Mouse (Mus musculus): ENCODE results near the gene Insl3. TPM values are rescaled to one million over a fixed set of nuclear protein-coding genes. Genes with fewer than 3 reads are reported as not detected.
A peak's percentile ranks its signal among the peaks of the same experiment; 100 is the strongest.
"Not testable (repeated sequence)": the region's sequence is repeated elsewhere in the genome, so short reads cannot be mapped to it uniquely, and the experiment has no call there.

Gene Insl3
- polyA plus RNA-seq, 1 experiment from 2014 or later = 1.0 TPM

DNA sequence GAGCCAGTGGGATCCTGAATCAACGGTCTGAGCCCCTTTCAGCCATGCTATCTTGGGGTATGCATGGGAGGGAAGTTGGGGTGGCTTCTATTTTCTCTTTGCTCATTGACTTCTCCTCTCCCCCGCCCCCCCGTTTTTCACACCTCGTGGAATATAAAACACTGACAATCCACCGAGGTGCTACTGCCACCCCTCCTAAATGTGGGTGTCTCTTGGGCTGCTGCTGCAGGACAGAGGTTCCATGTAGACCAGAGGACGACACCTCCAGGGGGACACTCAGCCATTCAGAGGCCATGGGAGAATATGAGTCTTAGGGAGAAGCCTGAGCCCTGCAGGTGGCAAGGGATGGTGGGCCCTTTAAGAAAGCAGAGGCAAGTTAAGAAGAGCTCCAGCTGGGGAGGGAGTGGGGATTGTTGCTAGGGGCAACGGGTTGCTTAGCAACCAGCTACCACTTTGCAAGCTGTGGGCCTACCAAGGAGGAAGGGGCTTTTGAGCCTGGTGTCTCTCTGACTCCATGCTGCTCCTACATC is 31.0 kb downstream of the Insl3 start:
- WGBS = 38% methylated on average over 7 of the region's 7 CpGs
- H3K4me1 ChIP-seq (ENCODE audit: control insufficient read depth, insufficient read depth, low read length) = no peaks in the 10 kb centered on the region
- peak; percentile 48; the same call in 1 of the 2 replicates for ATAC-seq (ENCODE audit: low read depth)
- no peak overlapping the region for H3K27ac ChIP-seq (replicated peaks; ENCODE audit: low read depth, low read length)
- peak; percentile 66 for DNase-seq (ENCODE audit: low spot score)
- H3K4me2 ChIP-seq (ENCODE audit: low read depth, low read length) = no peak overlapping the region
- no peaks in the 10 kb centered on the region for H3K9me3 ChIP-seq (ENCODE audit: control insufficient read depth, low read length)
- H3K4me3 ChIP-seq (ENCODE audit: low read depth, low read length) = no peak overlapping the region
- H3K9ac ChIP-seq (ENCODE audit: low read depth, low read length) = no peak overlapping the region
- H3K36me3 ChIP-seq (ENCODE audit: control insufficient read depth, insufficient read depth, low read length) = no peaks in the 10 kb centered on the region
- peaks cover 5% of the 10 kb centered on the region for H3K27me3 ChIP-seq (replicated peaks; ENCODE audit: control insufficient read depth, insufficient read depth, low read length)

DNA sequence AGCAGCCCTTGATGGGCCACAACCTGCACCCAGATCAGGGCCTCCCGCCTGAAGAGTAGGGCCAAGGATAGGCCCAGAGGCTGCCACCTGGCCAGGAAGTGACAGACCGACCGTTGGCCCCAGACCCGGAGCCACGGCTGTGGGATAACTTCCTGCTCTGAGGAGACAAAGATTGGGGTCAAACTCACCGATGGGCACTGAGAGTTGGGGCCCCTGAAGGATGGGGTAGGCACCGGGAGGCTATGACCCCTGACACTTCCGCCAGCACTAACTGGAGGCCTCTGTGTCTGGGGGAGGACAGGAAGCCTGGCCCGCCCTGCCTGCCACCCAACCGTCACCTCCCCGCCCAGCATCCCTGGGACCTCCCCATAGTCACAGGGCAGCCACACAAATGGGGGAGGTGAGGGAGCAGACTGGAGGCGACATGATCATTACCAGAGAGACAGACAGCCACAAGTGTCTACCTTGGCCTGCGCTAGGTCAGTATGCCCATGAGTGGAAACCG is 34.1 kb downstream of the Insl3 start:
- no peak for DNase-seq (ENCODE audit: low spot score)
- no peak overlapping the region for H3K4me2 ChIP-seq (ENCODE audit: low read depth, low read length)
- no peaks in the 10 kb centered on the region for H3K9me3 ChIP-seq (ENCODE audit: control insufficient read depth, low read length)
- H3K4me3 ChIP-seq (ENCODE audit: low read depth, low read length) = no peak overlapping the region
- WGBS = 46% methylated on average over 14 of the region's 14 CpGs
- H3K27me3 ChIP-seq (replicated peaks; ENCODE audit: control insufficient read depth, insufficient read depth, low read length) = peaks cover 18% of the 10 kb centered on the region
- ATAC-seq (ENCODE audit: low read depth) = no peak
- H3K36me3 ChIP-seq (ENCODE audit: control insufficient read depth, insufficient read depth, low read length) = no peaks in the 10 kb centered on the region
- H3K9ac ChIP-seq (ENCODE audit: low read depth, low read length) = no peak overlapping the region
- H3K27ac ChIP-seq (replicated peaks; ENCODE audit: low read depth, low read length) = no peak overlapping the region
- no peaks in the 10 kb centered on the region for H3K4me1 ChIP-seq (ENCODE audit: control insufficient read depth, insufficient read depth, low read length)

- Histone ChIP-seq H3K9ac (ENCODE audit: low read depth, low read length) (no peak overlapping the region), H3K4me1 (ENCODE audit: control insufficient read depth, insufficient read depth, low read length) (peaks cover 5% of the 10 kb centered on the region; the same call in 1 of the 2 replicates), H3K27me3 (replicated peaks; ENCODE audit: control insufficient read depth, insufficient read depth, low read length) (peaks cover 22% of the 10 kb centered on the region), H3K4me2 (ENCODE audit: low read depth, low read length) (no peak overlapping the region), H3K27ac (replicated peaks; ENCODE audit: low read depth, low read length) (no peak overlapping the region), H3K36me3 (ENCODE audit: control insufficient read depth, insufficient read depth, low read length) (no peaks in the 10 kb centered on the region), H3K4me3 (ENCODE audit: low read depth, low read length) (no peak overlapping the region), H3K9me3 (ENCODE audit: control insufficient read depth, low read length) (no peaks in the 10 kb centered on the region)
- 70% methylated on average over 4 of the region's 4 CpGs for WGBS
- DNase-seq (ENCODE audit: low spot score) = no peak
- no peak for ATAC-seq (ENCODE audit: low read depth)
Measured at GRCm38 (mm10) chr8:71724389-71724788, 35.4 kb downstream of the Insl3 start.

DNA sequence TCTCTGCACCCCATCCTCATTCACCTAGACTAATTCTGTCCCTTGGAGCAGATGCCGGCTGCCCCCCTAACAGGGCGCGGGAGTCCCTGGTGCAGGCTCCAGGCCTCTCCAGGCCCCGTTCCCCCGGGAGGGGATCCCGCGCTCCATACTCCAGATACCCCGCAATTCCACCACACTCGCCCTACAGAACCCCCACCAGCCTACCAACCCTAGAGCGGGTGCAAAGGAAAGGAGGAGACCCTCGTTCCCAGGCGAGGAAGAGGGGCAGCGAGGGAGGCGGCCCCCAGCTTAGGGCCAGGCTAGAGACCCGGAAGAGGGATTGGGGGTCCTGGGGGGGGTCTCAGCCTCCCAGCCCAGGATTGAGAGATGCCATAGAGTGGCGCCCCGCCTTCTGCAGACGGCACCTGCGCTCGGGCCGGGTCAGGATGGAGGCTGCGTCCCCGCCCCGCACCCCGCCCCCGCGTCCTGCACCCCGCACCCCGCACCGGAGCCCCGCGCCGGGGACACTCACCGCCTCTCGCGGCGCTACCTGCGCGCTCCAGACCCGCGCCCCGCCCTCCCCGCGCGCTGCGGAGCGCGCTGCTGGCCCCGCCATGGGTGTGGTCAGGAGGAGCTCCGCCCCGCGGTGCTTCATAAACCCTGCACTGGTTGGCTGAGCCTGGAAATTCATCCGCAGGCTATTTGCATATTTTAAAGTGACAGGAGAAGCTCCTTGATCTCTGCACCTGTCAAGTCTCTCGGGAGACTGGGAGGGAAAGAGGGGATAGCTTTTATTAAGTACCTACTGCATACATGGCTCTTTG is 36.3 kb downstream of the Insl3 start, which contains the start of gene Fcho1:
Gene Fcho1 (minus strand): TSS at position 595 of the 803 bp plus-strand sequence.
- peak; percentile 85 for ATAC-seq (ENCODE audit: low read depth)
- 2% methylated on average over 29 of the region's 54 CpGs for WGBS
- H3K4me2 ChIP-seq (ENCODE audit: low read depth, low read length) = peak within 1 kb of the TSS; percentile 74
- H3K4me3 ChIP-seq (ENCODE audit: low read depth, low read length) = peak within 1 kb of the TSS; percentile 55
- H3K4me1 ChIP-seq (ENCODE audit: control insufficient read depth, insufficient read depth, low read length) = peaks cover 5% of the 10 kb centered on the region; the same call in 1 of the 2 replicates
- peak within 1 kb of the TSS; percentile 63 for H3K9ac ChIP-seq (ENCODE audit: low read depth, low read length)
- H3K27me3 ChIP-seq (replicated peaks; ENCODE audit: control insufficient read depth, insufficient read depth, low read length) = peaks cover 22% of the 10 kb centered on the region
- no peak within 1 kb of the TSS for H3K27ac ChIP-seq (replicated peaks; ENCODE audit: low read depth, low read length)
- no peaks in the 10 kb centered on the region for H3K36me3 ChIP-seq (ENCODE audit: control insufficient read depth, insufficient read depth, low read length)
- H3K9me3 ChIP-seq (ENCODE audit: control insufficient read depth, low read length) = no peaks in the 10 kb centered on the region
- DNase-seq (ENCODE audit: low spot score) = peak; percentile 92

DNA sequence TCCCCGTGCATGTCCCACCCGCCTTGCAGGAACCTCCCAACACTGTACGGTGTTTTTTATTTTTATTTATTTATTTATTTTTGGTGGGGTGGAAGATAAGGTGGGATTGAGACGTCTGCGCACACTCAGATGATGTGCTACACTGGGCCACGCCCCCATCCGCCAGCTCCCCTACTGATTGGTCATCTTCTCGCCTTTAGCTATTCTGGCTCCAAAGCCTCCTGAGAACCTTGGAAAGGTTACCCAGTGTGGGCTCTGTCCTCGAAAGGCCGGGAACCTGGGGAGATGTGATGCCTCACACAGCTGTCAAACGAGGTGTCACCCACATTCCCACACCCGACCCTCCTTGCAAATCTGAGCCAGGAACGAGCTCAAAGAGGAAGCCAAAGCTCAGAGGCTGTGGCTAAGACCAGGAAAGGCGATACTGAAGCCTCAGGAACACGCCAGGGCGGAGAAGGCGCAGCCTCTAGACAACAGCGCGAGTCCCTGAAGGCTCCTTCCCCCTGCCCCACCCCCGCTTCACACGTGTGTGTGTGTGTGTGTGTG is 39.3 kb downstream of the Insl3 start:
- H3K27ac ChIP-seq (replicated peaks; ENCODE audit: low read depth, low read length) = no peak overlapping the region
- DNase-seq (ENCODE audit: low spot score) = peak; percentile 45
- H3K4me2 ChIP-seq (ENCODE audit: low read depth, low read length) = peak overlapping the region; percentile 58
- H3K4me1 ChIP-seq (ENCODE audit: control insufficient read depth, insufficient read depth, low read length) = peaks cover 5% of the 10 kb centered on the region; the same call in 1 of the 2 replicates
- 5% methylated on average over 18 of the region's 21 CpGs for WGBS
- peak; percentile 45 for ATAC-seq (ENCODE audit: low read depth)
- no peaks in the 10 kb centered on the region for H3K36me3 ChIP-seq (ENCODE audit: control insufficient read depth, insufficient read depth, low read length)
- peaks cover 22% of the 10 kb centered on the region for H3K27me3 ChIP-seq (replicated peaks; ENCODE audit: control insufficient read depth, insufficient read depth, low read length)
- peak overlapping the region; percentile 22 for H3K4me3 ChIP-seq (ENCODE audit: low read depth, low read length)
- H3K9ac ChIP-seq (ENCODE audit: low read depth, low read length) = 0 out of 2 replicates have a peak overlapping the region, but pooled peaks have one; percentile 19
- no peaks in the 10 kb centered on the region for H3K9me3 ChIP-seq (ENCODE audit: control insufficient read depth, low read length)

- Histone ChIP-seq H3K27me3 (replicated peaks; ENCODE audit: control insufficient read depth, insufficient read depth, low read length) (peaks cover 22% of the 10 kb centered on the region), H3K4me2 (ENCODE audit: low read depth, low read length) (peak overlapping the region; percentile 58), H3K4me1 (ENCODE audit: control insufficient read depth, insufficient read depth, low read length) (peaks cover 5% of the 10 kb centered on the region; the same call in 1 of the 2 replicates), H3K4me3 (ENCODE audit: low read depth, low read length) (peak overlapping the region; percentile 22), H3K27ac (replicated peaks; ENCODE audit: low read depth, low read length) (no peak overlapping the region), H3K36me3 (ENCODE audit: control insufficient read depth, insufficient read depth, low read length) (no peaks in the 10 kb centered on the region), H3K9me3 (ENCODE audit: control insufficient read depth, low read length) (no peaks in the 10 kb centered on the region), H3K9ac (ENCODE audit: low read depth, low read length) (0 out of 2 replicates have a peak overlapping the region, but pooled peaks have one; percentile 19)
- DNase-seq (ENCODE audit: low spot score) = no peak
- peak; percentile 42; the same call in 1 of the 2 replicates for ATAC-seq (ENCODE audit: low read depth)
- WGBS = 3% methylated on average over 11 of the region's 16 CpGs
Measured at GRCm38 (mm10) chr8:71728826-71729620, 40.0 kb downstream of the Insl3 start.

- H3K9ac ChIP-seq (ENCODE audit: low read depth, low read length) = no peak overlapping the region
- no peaks in the 10 kb centered on the region for H3K9me3 ChIP-seq (ENCODE audit: control insufficient read depth, low read length)
- H3K27me3 ChIP-seq (replicated peaks; ENCODE audit: control insufficient read depth, insufficient read depth, low read length) = 0 out of 2 replicates have a peak, but pooled peaks cover 5% of the 10 kb centered on the region
- peaks cover 5% of the 10 kb centered on the region; the same call in 1 of the 2 replicates for H3K4me1 ChIP-seq (ENCODE audit: control insufficient read depth, insufficient read depth, low read length)
- DNase-seq (ENCODE audit: low spot score) = peak; percentile 43
- H3K27ac ChIP-seq (replicated peaks; ENCODE audit: low read depth, low read length) = no peak overlapping the region
- no peak overlapping the region for H3K4me2 ChIP-seq (ENCODE audit: low read depth, low read length)
- H3K36me3 ChIP-seq (ENCODE audit: control insufficient read depth, insufficient read depth, low read length) = no peaks in the 10 kb centered on the region
- WGBS = 58% methylated on average over 3 of the region's 3 CpGs
- no peak for ATAC-seq (ENCODE audit: low read depth)
- H3K4me3 ChIP-seq (ENCODE audit: low read depth, low read length) = no peak overlapping the region
Measured at GRCm38 (mm10) chr8:71731652-71732230, 42.7 kb downstream of the Insl3 start.

- not testable (repeated sequence) for H3K9ac ChIP-seq (ENCODE audit: low read depth, low read length); H3K36me3 ChIP-seq (ENCODE audit: control insufficient read depth, insufficient read depth, low read length); ATAC-seq (ENCODE audit: low read depth); H3K4me3 ChIP-seq (ENCODE audit: low read depth, low read length); H3K9me3 ChIP-seq (ENCODE audit: control insufficient read depth, low read length); H3K27ac ChIP-seq (replicated peaks; ENCODE audit: low read depth, low read length); DNase-seq (ENCODE audit: low spot score); H3K4me1 ChIP-seq (ENCODE audit: control insufficient read depth, insufficient read depth, low read length); H3K27me3 ChIP-seq (replicated peaks; ENCODE audit: control insufficient read depth, insufficient read depth, low read length); H3K4me2 ChIP-seq (ENCODE audit: low read depth, low read length)
Measured at GRCm38 (mm10) chr8:71738316-71738715, 49.3 kb downstream of the Insl3 start.
